Mouse (Mus musculus): ENCODE data around the gene Rem2. TPM values are rescaled to one million over a fixed set of nuclear protein-coding genes. Genes with fewer than 3 reads are reported as not detected.

Gene Rem2
- polyA plus RNA-seq, 1 experiment from 2014 or later, result 41.4 TPM

- no peaks in the 10 kb centered on the region for H3K9me3 ChIP-seq
- H3K27ac ChIP-seq, result no peak overlapping the region
- no peaks in the 10 kb centered on the region for H3K36me3 ChIP-seq
- H3K4me3 ChIP-seq, result no peak overlapping the region
- no peak overlapping the region for H3K4me2 ChIP-seq (replicated peaks)
- H3K9ac ChIP-seq, result no peak overlapping the region
- no peaks in the 10 kb centered on the region for H3K27me3 ChIP-seq (replicated peaks)
- no peaks in the 10 kb centered on the region; the same call in 1 of the 2 replicates for H3K4me1 ChIP-seq
- ATAC-seq (ENCODE audit: low FRiP score, low read depth), result no peak
- WGBS, result 89% methylated on average over 9 of the region's 9 CpGs
These were observed 22.3 kb upstream of the Rem2 start for GRCm38 (mm10) chr14:54453566-54453965.

- no peaks in the 10 kb centered on the region for H3K36me3 ChIP-seq
- no peaks in the 10 kb centered on the region for H3K4me1 ChIP-seq
- no peak for ATAC-seq (ENCODE audit: low FRiP score, low read depth)
- 86% methylated on average over 11 of the region's 11 CpGs for WGBS
- H3K27ac ChIP-seq, result no peak overlapping the region
- no peak overlapping the region for H3K4me2 ChIP-seq (replicated peaks)
- no peak overlapping the region for H3K9ac ChIP-seq
- H3K9me3 ChIP-seq, result no peaks in the 10 kb centered on the region
- H3K4me3 ChIP-seq, result no peak overlapping the region
- no peaks in the 10 kb centered on the region for H3K27me3 ChIP-seq (replicated peaks)
These were observed 21.0 kb upstream of the Rem2 start for GRCm38 (mm10) chr14:54454669-54455528.

- no peak overlapping the region for H3K9ac ChIP-seq
- no peak overlapping the region for H3K4me2 ChIP-seq (replicated peaks)
- no peaks in the 10 kb centered on the region for H3K4me1 ChIP-seq
- ATAC-seq (ENCODE audit: low FRiP score, low read depth), result no peak
- WGBS, result 91% methylated on average over 14 of the region's 14 CpGs
- H3K36me3 ChIP-seq, result no peaks in the 10 kb centered on the region
- no peaks in the 10 kb centered on the region for H3K9me3 ChIP-seq
- H3K27ac ChIP-seq, result no peak overlapping the region
- no peak overlapping the region for H3K4me3 ChIP-seq
- no peaks in the 10 kb centered on the region for H3K27me3 ChIP-seq (replicated peaks)
These were observed 17.9 kb upstream of the Rem2 start for GRCm38 (mm10) chr14:54457907-54458569.

GRCm38 (mm10) chr14:54462146-54462545 lies 13.8 kb upstream of the Rem2 start:
- Histone ChIP-seq H3K4me1 (no peaks in the 10 kb centered on the region), H3K36me3 (no peaks in the 10 kb centered on the region), H3K27me3 (replicated peaks) (no peaks in the 10 kb centered on the region), H3K4me3 (no peak overlapping the region), H3K9ac (no peak overlapping the region), H3K27ac (no peak overlapping the region), H3K9me3 (no peaks in the 10 kb centered on the region), H3K4me2 (replicated peaks) (no peak overlapping the region)
- no peak for ATAC-seq (ENCODE audit: low FRiP score, low read depth)
- 89% methylated on average over 4 of the region's 4 CpGs for WGBS

- peak; percentile 38 for ATAC-seq (ENCODE audit: low FRiP score, low read depth)
- no peaks in the 10 kb centered on the region for H3K27me3 ChIP-seq (replicated peaks)
- H3K4me3 ChIP-seq, result peak overlapping the region; percentile 78
- no peaks in the 10 kb centered on the region for H3K4me1 ChIP-seq
- 16% methylated on average over 12 of the region's 12 CpGs for WGBS
- H3K9ac ChIP-seq, result peak overlapping the region; percentile 78
- no peak overlapping the region for H3K27ac ChIP-seq
- H3K4me2 ChIP-seq (replicated peaks), result peak overlapping the region; percentile 91
- peaks cover 11% of the 10 kb centered on the region for H3K36me3 ChIP-seq
- no peaks in the 10 kb centered on the region for H3K9me3 ChIP-seq
These were observed 12.6 kb upstream of the Rem2 start for GRCm38 (mm10) chr14:54463108-54463958.

- Histone ChIP-seq H3K9me3 (no peaks in the 10 kb centered on the region), H3K27me3 (replicated peaks) (no peaks in the 10 kb centered on the region), H3K27ac (no peak within 1 kb of the TSS), H3K4me1 (no peaks in the 10 kb centered on the region), H3K36me3 (peaks cover 17% of the 10 kb centered on the region), H3K9ac (peak within 1 kb of the TSS; percentile 78), H3K4me2 (replicated peaks) (peak within 1 kb of the TSS; percentile 91), H3K4me3 (peak within 1 kb of the TSS; percentile 78)
- ATAC-seq (ENCODE audit: low FRiP score, low read depth), result peak; percentile 89
- WGBS, result 1% methylated on average over 35 of the region's 35 CpGs
These were observed 12.0 kb upstream of the Rem2 start, which contains the start of gene Lrp10 for GRCm38 (mm10) chr14:54463959-54464292. TSS of gene Lrp10 (plus strand) at chr14:54464137.

GRCm38 (mm10) chr14:54464293-54465005 lies 11.5 kb upstream of the Rem2 start:
- under 1% methylated on average over 55 of the region's 57 CpGs for WGBS
- ATAC-seq (ENCODE audit: low FRiP score, low read depth), result peak; percentile 77
- Histone ChIP-seq H3K27me3 (replicated peaks) (no peaks in the 10 kb centered on the region), H3K4me1 (no peaks in the 10 kb centered on the region), H3K9ac (peak overlapping the region; percentile 78), H3K9me3 (no peaks in the 10 kb centered on the region), H3K36me3 (peaks cover 22% of the 10 kb centered on the region), H3K4me2 (replicated peaks) (peak overlapping the region; percentile 91), H3K27ac (no peak overlapping the region), H3K4me3 (peak overlapping the region; percentile 78)

GRCm38 (mm10) chr14:54471467-54471866 lies 4.4 kb upstream of the Rem2 start:
- Histone ChIP-seq H3K27me3 (replicated peaks) (no peaks in the 10 kb centered on the region), H3K4me2 (replicated peaks) (no peak overlapping the region), H3K4me3 (no peak overlapping the region), H3K9me3 (no peaks in the 10 kb centered on the region), H3K4me1 (peaks cover 11% of the 10 kb centered on the region), H3K36me3 (peaks cover 29% of the 10 kb centered on the region), H3K27ac (no peak overlapping the region), H3K9ac (no peak overlapping the region)
- 89% methylated on average over 2 of the region's 2 CpGs for WGBS
- ATAC-seq (ENCODE audit: low FRiP score, low read depth), result no peak

GRCm38 (mm10) chr14:54472671-54473070 lies 3.2 kb upstream of the Rem2 start:
- Histone ChIP-seq H3K27me3 (replicated peaks) (peaks cover 4% of the 10 kb centered on the region; the same call in 1 of the 2 replicates), H3K9ac (no peak overlapping the region), H3K4me1 (peaks cover 21% of the 10 kb centered on the region), H3K4me2 (replicated peaks) (no peak overlapping the region), H3K36me3 (peaks cover 25% of the 10 kb centered on the region), H3K4me3 (no peak overlapping the region), H3K9me3 (no peaks in the 10 kb centered on the region), H3K27ac (no peak overlapping the region)
- no peak for ATAC-seq (ENCODE audit: low FRiP score, low read depth)
- 84% methylated on average over 5 of the region's 5 CpGs for WGBS

- peaks cover 32% of the 10 kb centered on the region for H3K4me1 ChIP-seq
- 68% methylated on average over 5 of the region's 5 CpGs for WGBS
- ATAC-seq (ENCODE audit: low FRiP score, low read depth), result no peak
- no peak overlapping the region for H3K4me2 ChIP-seq (replicated peaks)
- H3K9ac ChIP-seq, result no peak overlapping the region
- peaks cover 17% of the 10 kb centered on the region for H3K27me3 ChIP-seq (replicated peaks)
- no peak overlapping the region for H3K4me3 ChIP-seq
- H3K9me3 ChIP-seq, result no peaks in the 10 kb centered on the region
- peaks cover 4% of the 10 kb centered on the region; the same call in 1 of the 2 replicates for H3K36me3 ChIP-seq
- H3K27ac ChIP-seq, result no peak overlapping the region
These were observed 1.2 kb upstream of the Rem2 start for GRCm38 (mm10) chr14:54474744-54475143.

- H3K9ac ChIP-seq, result peak overlapping the region; percentile 78; the same call in 1 of the 2 replicates
- 66% methylated on average over 15 of the region's 15 CpGs for WGBS
These were observed 1.4 kb downstream of the Rem2 start for GRCm38 (mm10) chr14:54477172-54477909.

More at GRCm38 (mm10) chr14:54477172-54477909, 1.4 kb downstream of the Rem2 start:
- ATAC-seq (ENCODE audit: low FRiP score, low read depth), result no peak
- Histone ChIP-seq H3K4me3 (peak overlapping the region; percentile 53; the same call in 1 of the 2 replicates), H3K27me3 (replicated peaks) (peaks cover 18% of the 10 kb centered on the region), H3K4me1 (peaks cover 32% of the 10 kb centered on the region), H3K9me3 (no peaks in the 10 kb centered on the region), H3K36me3 (no peaks in the 10 kb centered on the region), H3K4me2 (replicated peaks) (peak overlapping the region; percentile 84), H3K27ac (no peak overlapping the region)
